ENCODE assay signal across 8 mouse cellular contexts in the genomic region with DNA sequence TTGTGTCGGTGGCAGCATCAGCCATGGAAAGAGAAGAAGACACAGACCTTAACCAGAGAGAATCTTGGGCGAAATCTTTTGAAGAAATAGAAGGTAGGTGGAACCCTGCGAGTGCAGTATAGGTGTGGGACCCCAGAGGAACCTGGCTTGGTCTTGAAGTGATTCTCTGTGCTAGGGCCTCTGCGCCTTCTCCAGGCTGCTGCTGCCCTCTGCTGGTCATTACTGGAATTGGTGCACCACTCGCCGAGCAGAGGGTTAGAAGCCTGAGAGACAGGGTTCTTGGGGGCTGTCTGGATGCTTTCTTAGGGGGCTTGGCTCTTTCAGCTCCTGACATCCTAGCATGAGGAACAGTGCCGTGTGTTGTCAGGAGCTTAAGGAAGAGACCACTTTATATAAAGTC.
A peak's percentile ranks its signal among the peaks of the same experiment; 100 is the strongest.
DNase-seq lines count a peak whose midpoint lies in the region; ATAC-seq and TF ChIP-seq lines count a peak whose summit lies in the region.

No protein-coding gene starts in this region.

- no peaks in the 10 kb centered on the region for H3K4me1 ChIP-seq in liver, embryonic 12.5 days
- no peaks in the 10 kb centered on the region for H3K4me1 ChIP-seq in bone marrow, adult 2 months (ENCODE audit: control insufficient read depth, insufficient read depth, low read length)
- no peaks in the 10 kb centered on the region for H3K4me1 ChIP-seq in liver, postnatal 0 days (ENCODE audit: insufficient read depth)
- H3K4me1 ChIP-seq in neural tube, embryonic 15.5 days: no peaks in the 10 kb centered on the region

- no peak overlapping the region for H3K4me3 ChIP-seq in liver, embryonic 12.5 days
- no peak overlapping the region for H3K4me3 ChIP-seq in bone marrow, adult 2 months (replicated peaks; ENCODE audit: control insufficient read depth, low read depth, low read length)
- H3K4me3 ChIP-seq in liver, postnatal 0 days (ENCODE audit: low read depth, low read length): no peak overlapping the region
- H3K4me3 ChIP-seq in neural tube, embryonic 15.5 days (replicated peaks): no peak overlapping the region

- TF ChIP-seq POLR2A in bone marrow, adult 2 months (IDR thresholded peaks at IDR 0.05; ENCODE audit: borderline replicate concordance, control insufficient read depth, low read depth, low read length): no peak

- ATAC-seq in liver, embryonic 12.5 days: no peak
- 0 out of 2 replicates have a peak, but pooled peaks have one; percentile 57 for ATAC-seq in erythroid progenitor cell, adult 5-6 weeks (replicated peaks; ENCODE audit: low FRiP score, poor library complexity, severe bottlenecking)
- no peak for ATAC-seq in liver, postnatal 0 days
- peak; percentile 56 for ATAC-seq in neural tube, embryonic 15.5 days (ENCODE audit: low FRiP score)

- H3K9me3 ChIP-seq in liver, embryonic 12.5 days (replicated peaks): no peaks in the 10 kb centered on the region
- no peaks in the 10 kb centered on the region for H3K9me3 ChIP-seq in liver, postnatal 0 days (ENCODE audit: low read length)
- H3K9me3 ChIP-seq in neural tube, embryonic 15.5 days (replicated peaks): no peaks in the 10 kb centered on the region

- WGBS in liver, embryonic 12.5 days (ENCODE audit: insufficient replicate concordance): 19% methylated on average over 7 of the region's 7 CpGs
- 24% methylated on average over 7 of the region's 7 CpGs for WGBS in bone marrow, adult 2 months
- 22% methylated on average over 7 of the region's 7 CpGs for WGBS in liver, postnatal 0 days (ENCODE audit: insufficient replicate concordance)
- WGBS in neural tube, embryonic 15.5 days: 29% methylated on average over 7 of the region's 7 CpGs

- no peak for TF ChIP-seq EP300 in liver, postnatal 0 days (IDR thresholded peaks at IDR 0.05; ENCODE audit: low read depth)

- TF ChIP-seq CTCF in bone marrow, adult 2 months (IDR thresholded peaks at IDR 0.05; ENCODE audit: control insufficient read depth, insufficient read depth, low read length): peak; percentile 72
- TF ChIP-seq CTCF in liver, postnatal 0 days (IDR thresholded peaks at IDR 0.05; ENCODE audit: low read depth): peak; percentile 85

- no peak overlapping the region for H3K9ac ChIP-seq in liver, embryonic 12.5 days
- H3K9ac ChIP-seq in liver, postnatal 0 days (replicated peaks): no peak overlapping the region
- H3K9ac ChIP-seq in neural tube, embryonic 15.5 days (replicated peaks): no peak overlapping the region

- DNase-seq in liver: peak; percentile 61
- DNase-seq in induced T-regulatory cell, adult 2 months (ENCODE audit: low read depth): peak; percentile 70
- peak; percentile 69 for DNase-seq in liver, postnatal 0 days
- DNase-seq in thymus, postnatal 4 days: peak; percentile 86

- H3K27me3 ChIP-seq in liver, embryonic 12.5 days (replicated peaks): 0 out of 2 replicates have a peak, but pooled peaks cover 9% of the 10 kb centered on the region
- H3K27me3 ChIP-seq in liver, postnatal 0 days (ENCODE audit: insufficient read depth, low read length): 0 out of 2 replicates have a peak, but pooled peaks cover 2% of the 10 kb centered on the region
- H3K27me3 ChIP-seq in neural tube, embryonic 15.5 days (replicated peaks): 0 out of 2 replicates have a peak, but pooled peaks cover 2% of the 10 kb centered on the region

- no peak overlapping the region for H3K27ac ChIP-seq in liver, embryonic 12.5 days
- H3K27ac ChIP-seq in bone marrow, adult 2 months (ENCODE audit: control insufficient read depth, insufficient read depth, low read depth, low read length, poor library complexity): no peak overlapping the region
- no peak overlapping the region for H3K27ac ChIP-seq in liver, postnatal 0 days (ENCODE audit: low read depth)
- no peak overlapping the region for H3K27ac ChIP-seq in neural tube, embryonic 15.5 days (replicated peaks)

- H3K36me3 ChIP-seq in liver, embryonic 12.5 days: no peaks in the 10 kb centered on the region
- H3K36me3 ChIP-seq in liver, postnatal 0 days (replicated peaks; ENCODE audit: insufficient read depth, low read length): no peaks in the 10 kb centered on the region
- no peaks in the 10 kb centered on the region for H3K36me3 ChIP-seq in neural tube, embryonic 15.5 days

- no peak overlapping the region for H3K4me2 ChIP-seq in liver, embryonic 12.5 days
- no peak overlapping the region for H3K4me2 ChIP-seq in liver, postnatal 0 days (ENCODE audit: low read depth, low read length)
- H3K4me2 ChIP-seq in neural tube, embryonic 15.5 days: no peak overlapping the region

Comparison
In these comparisons a context has a peak if more than half of its experiments do, and no peak if none do; other contexts are left out.
1. ATAC-seq: peak in erythroid progenitor cell, adult 5-6 weeks (single experiment) and neural tube, embryonic 15.5 days (single experiment); none in liver, embryonic 12.5 days (single experiment) and liver, postnatal 0 days (single experiment).
2. Peak in every context shown above with its lines, with median percentiles within 50 percentile points of each other: DNase-seq.